Mouse (Mus musculus) limb, embryonic 10.5 days (tissue): ENCODE results near the gene Hpse2. TPM values are rescaled to one million over a fixed set of nuclear protein-coding genes. Genes with fewer than 3 reads are reported as not detected.
"Not testable (repeated sequence)": the region's sequence is repeated elsewhere in the genome, so short reads cannot be mapped to it uniquely, and the experiment has no call there.

ENCODE experiments used
- DNase-seq: peaks from one replicate; pipeline ENCODE4 v3.0.0-alpha.2; 2017; ENCODE audit warnings: low spot score
- H3K27ac ChIP-seq: fragments of 300-500 bp; sonication (generic); 2 replicates; pipeline ENCODE4 v1.5.1; 2016; ENCODE audit warnings: mild to moderate bottlenecking
- H3K27me3 ChIP-seq: fragments of 300-500 bp; sonication (generic); 2 replicates; pipeline ENCODE4 v1.6.1; 2016; ENCODE audit warnings: low read depth, mild to moderate bottlenecking; ENCODE audit not compliant: poor library complexity, severe bottlenecking
- H3K36me3 ChIP-seq: fragments of 300-500 bp; sonication (generic); 2 replicates; pipeline ENCODE4 v1.6.1; 2016; ENCODE audit warnings: mild to moderate bottlenecking, moderate library complexity
- H3K4me1 ChIP-seq: fragments of 300-500 bp; sonication (generic); 2 replicates; pipeline ENCODE4 v1.6.1; 2016
- H3K4me3 ChIP-seq: fragments of 300-500 bp; sonication (generic); 2 replicates; pipeline ENCODE4 v1.5.1; 2016; ENCODE audit warnings: mild to moderate bottlenecking, moderate library complexity
- H3K9me3 ChIP-seq: fragments of 300-500 bp; sonication (generic); replicated peaks from 2 replicates; pipeline ENCODE4 v1.6.1; 2016; ENCODE audit warnings: mild to moderate bottlenecking
- WGBS: fragments of 180-500 bp; shearing (Covaris S2); methylation state at CpG from one replicate; pipeline ENCODE4 v1.1.7; 2016; 5-methylcytosine and 5-hydroxymethylcytosine counted together
- polyA plus RNA-seq: library from polyadenylated mRNA; unstranded; fragments of >200 nt; fragmentation: Nextera tagmentation; extraction: Ambion mirVana; gene quantifications from 2 replicates; pipeline ENCODE4 v1.2.1, GENCODE M21; 2016

The Hpse2 gene
- polyA plus RNA-seq, 1 experiment from 2014 or later = 6.0 TPM

DNA sequence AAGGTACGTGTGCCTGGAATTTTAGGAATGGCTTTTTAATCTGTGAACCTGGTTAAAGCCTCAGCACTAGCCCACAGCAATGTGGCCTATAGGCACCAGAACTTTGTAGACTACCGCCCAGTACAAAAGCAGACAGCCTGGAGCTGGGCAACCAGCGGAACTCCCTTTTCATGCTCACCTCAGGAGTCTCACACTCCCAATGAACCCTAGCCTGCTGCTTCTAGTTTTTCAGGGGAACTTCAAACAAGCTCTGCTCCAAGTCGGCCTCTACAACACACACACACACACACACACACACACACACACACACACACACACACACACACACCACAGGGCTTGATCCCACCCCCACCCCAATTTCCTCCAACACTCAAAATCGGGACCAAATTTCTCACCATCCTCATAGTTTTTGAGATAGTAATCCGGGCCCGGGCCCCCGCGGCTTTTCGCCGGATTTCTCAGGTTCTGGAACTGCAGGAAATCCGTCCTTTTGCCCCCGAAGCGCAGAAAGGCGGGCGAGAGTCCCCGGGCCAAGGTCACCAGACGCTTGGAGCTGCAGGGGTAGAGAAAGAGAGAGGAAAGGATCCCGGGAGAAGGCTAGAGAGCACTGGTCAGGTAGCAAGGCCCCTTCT is 3.7 kb downstream of the Hpse2 start:
- Histone ChIP-seq H3K27ac (peak overlapping the region; percentile 82), H3K27me3 (peaks cover 48% of the 10 kb centered on the region), H3K4me1 (peaks cover 62% of the 10 kb centered on the region), H3K36me3 (no peaks in the 10 kb centered on the region), H3K9me3 (no peaks in the 10 kb centered on the region), H3K4me3 (peak overlapping the region; percentile 57)
- WGBS = 1% methylated on average over 19 of the region's 19 CpGs
- DNase-seq = peak; percentile 52

DNA sequence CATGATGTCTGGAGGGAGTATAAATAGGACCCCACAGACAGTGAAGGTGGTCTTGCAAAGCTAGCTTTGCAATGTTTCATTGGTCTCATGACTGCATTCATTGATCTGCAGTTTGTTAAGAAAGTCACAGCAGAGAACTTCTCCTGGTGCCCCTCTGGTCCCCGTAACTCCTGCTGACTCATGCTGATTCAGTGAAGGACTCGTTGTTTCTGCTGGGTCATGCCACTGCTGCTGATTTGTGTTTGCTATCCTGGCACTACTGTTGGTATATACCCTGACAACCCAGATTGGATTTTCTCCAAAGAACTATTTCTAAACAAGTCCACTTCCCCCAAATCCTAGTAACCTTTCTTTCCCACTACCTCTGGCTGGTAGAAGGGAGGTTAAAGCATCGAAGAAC is 29.3 kb downstream of the Hpse2 start:
- no peaks in the 10 kb centered on the region for H3K4me1 ChIP-seq
- H3K27ac ChIP-seq = no peak overlapping the region
- WGBS = 95% methylated on average over 3 of the region's 3 CpGs
- no peaks in the 10 kb centered on the region for H3K27me3 ChIP-seq
- 0 out of 2 replicates have a peak, but pooled peaks cover 6% of the 10 kb centered on the region for H3K36me3 ChIP-seq
- DNase-seq = no peak
- no peaks in the 10 kb centered on the region; the same call in 1 of the 2 replicates for H3K9me3 ChIP-seq
- no peak overlapping the region for H3K4me3 ChIP-seq

DNA sequence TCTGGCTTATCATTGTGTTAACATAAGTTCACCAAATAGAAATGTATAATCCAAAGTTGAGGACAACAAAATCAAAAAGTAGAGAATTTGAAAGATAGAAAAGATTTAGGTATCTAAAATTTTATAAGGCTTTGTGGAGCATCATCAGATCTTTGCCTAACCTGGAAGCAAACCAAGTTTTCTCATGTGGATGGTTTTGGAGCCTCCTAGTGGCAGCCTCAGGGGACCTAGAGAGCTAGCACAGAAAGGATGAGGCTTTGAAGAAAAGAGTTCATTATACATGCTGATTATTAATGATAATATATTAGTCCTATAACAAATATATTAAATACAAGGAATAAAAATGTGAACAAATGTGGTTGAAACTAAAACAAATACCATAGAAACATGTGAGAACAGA is 77.0 kb downstream of the Hpse2 start:
- peak; percentile 37 for DNase-seq
- Histone ChIP-seq H3K4me3 (no peak overlapping the region), H3K36me3 (no peaks in the 10 kb centered on the region), H3K27ac (no peak overlapping the region), H3K4me1 (no peaks in the 10 kb centered on the region), H3K9me3 (no peaks in the 10 kb centered on the region), H3K27me3 (no peaks in the 10 kb centered on the region)

DNA sequence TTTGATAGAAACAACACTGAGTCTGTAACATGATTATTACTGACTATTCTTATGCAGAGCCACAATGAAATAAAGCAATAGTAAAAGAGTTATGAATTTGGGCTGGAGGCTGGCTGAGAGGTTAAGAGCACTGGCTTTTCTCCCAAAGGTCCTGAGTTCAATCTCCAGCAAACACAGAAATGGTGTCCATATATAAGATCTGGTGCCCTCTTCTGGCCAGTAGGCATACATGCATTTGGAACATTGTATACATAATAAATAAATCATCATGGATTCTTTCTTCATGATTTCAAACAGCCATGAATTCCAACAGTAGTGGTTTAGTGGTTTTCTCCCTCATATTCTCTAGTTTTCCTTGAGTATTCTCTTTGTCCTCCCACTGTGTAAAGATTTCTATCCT is 81.4 kb downstream of the Hpse2 start:
- no peak overlapping the region for H3K4me3 ChIP-seq
- no peaks in the 10 kb centered on the region for H3K4me1 ChIP-seq
- no peaks in the 10 kb centered on the region for H3K36me3 ChIP-seq
- no peaks in the 10 kb centered on the region for H3K27me3 ChIP-seq
- H3K9me3 ChIP-seq = no peaks in the 10 kb centered on the region
- no peak for DNase-seq
- no peak overlapping the region for H3K27ac ChIP-seq

DNA sequence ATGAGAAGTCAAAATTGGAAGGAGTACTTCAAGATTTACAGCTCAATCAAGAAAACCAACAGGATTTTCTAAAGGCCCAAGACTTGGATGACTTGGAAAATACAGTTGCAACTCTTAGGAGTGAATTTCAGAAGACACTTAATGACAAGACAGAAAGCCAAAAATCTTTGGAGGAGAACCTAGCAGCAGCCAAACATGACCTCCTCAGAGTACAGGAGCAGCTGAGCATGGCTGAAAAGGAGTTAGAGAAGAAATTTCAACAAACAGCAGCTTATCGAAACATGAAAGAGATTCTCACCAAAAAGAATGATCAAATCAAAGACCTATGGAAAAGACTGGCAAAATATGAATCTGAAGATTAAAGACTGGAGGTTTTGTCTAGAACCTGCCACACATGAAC is 106.8 kb downstream of the Hpse2 start:
- WGBS = 95% methylated on average over 1 of the region's 1 CpGs
- not testable (repeated sequence) for H3K27ac ChIP-seq, H3K4me1 ChIP-seq, H3K36me3 ChIP-seq, H3K9me3 ChIP-seq, H3K27me3 ChIP-seq, DNase-seq, H3K4me3 ChIP-seq

DNA sequence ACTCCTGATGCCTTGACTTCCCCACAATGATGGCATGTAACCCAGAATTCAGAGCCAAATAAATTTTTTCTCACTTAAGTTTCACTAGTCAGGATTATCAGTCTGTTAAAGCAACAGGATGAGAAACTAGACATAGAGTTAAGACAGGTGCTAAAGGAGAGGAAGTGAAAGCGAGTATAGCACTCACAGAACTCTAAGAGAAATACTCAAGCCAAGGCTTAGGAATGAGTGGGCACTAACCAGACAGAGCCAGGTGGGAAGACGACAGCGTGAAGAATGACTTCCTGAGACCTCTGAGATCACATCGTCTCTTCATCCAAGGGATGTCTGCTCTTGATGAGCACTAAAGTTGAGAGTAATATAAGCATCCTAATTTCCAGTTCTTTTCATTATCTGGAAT is 144.2 kb downstream of the Hpse2 start:
- Histone ChIP-seq H3K36me3 (no peaks in the 10 kb centered on the region), H3K9me3 (no peaks in the 10 kb centered on the region), H3K27me3 (no peaks in the 10 kb centered on the region), H3K4me3 (no peak overlapping the region), H3K4me1 (no peaks in the 10 kb centered on the region), H3K27ac (no peak overlapping the region)
- DNase-seq = no peak
- WGBS = 82% methylated on average over 4 of the region's 4 CpGs

DNA sequence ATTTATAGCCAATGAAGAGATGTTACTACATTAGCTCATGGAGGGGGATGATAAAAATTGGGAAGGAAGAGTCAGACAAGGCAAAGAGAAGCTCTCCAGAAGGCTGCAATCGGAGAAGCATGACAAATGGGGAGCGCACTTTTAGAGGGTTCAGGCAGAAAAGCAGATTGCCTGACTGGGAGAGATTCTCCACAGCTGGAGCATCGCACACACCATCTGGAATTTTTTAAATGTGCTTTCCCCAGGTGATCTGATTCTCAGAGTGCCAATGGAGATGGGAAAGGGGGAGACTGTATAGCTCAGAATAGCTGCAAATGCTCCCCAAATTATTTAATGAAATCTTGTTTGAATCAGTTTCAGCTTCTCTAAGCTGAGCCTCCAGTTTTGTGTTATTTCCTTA is 156.4 kb downstream of the Hpse2 start:
- Histone ChIP-seq H3K27me3 (no peaks in the 10 kb centered on the region), H3K4me3 (no peak overlapping the region), H3K4me1 (0 out of 2 replicates have a peak, but pooled peaks cover 4% of the 10 kb centered on the region), H3K36me3 (no peaks in the 10 kb centered on the region), H3K9me3 (no peaks in the 10 kb centered on the region), H3K27ac (no peak overlapping the region)
- no peak for DNase-seq
- WGBS = 74% methylated on average over 3 of the region's 3 CpGs

DNA sequence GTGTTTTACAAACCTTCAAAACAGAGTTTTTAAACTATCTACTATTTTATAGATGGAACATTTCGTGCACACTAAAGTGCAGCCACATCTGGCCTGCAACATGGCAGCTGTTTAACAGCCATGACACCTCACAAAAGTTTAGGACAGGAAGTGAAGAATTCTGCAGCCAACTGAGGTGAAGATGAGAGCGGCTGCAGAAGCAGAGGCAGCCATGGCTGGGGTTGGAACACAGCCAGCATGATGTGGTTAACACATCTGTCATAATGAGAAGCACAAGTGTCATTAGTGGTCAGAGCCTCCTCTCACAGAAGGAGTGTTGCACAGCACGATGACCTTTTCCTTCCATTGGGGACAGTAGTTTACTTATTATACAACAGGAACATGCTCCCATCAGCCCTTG is 194.6 kb downstream of the Hpse2 start:
- Histone ChIP-seq H3K27me3 (no peaks in the 10 kb centered on the region), H3K4me3 (no peak overlapping the region), H3K4me1 (peaks cover 27% of the 10 kb centered on the region), H3K27ac (no peak overlapping the region), H3K36me3 (no peaks in the 10 kb centered on the region), H3K9me3 (no peaks in the 10 kb centered on the region)
- WGBS = 52% methylated on average over 3 of the region's 3 CpGs
- DNase-seq = peak; percentile 44

DNA sequence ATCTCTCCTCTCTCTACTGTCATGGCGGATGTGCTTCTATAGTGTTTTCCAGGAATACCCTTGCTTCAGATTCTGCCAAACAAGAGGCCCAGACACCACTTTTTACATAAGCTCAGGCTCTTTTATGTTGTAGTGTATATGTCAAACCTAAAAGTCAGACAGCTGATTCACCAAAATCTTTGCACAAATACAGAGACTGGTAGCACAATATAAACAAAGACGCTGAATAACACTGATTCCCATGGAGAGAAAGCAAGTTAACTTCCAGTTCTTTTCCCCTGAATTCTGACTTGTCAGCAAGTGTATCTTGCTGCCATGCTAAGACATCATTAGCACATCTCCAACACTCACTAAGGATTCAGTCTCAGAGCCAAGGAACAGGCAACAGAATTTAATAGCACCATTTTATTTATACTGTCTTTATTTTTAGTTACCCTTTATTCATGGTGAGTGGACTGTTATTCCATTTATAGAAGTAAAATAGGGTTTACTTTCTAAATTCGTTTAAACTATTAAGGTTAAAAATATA is 212.7 kb downstream of the Hpse2 start:
- DNase-seq = no peak
- Histone ChIP-seq H3K9me3 (no peaks in the 10 kb centered on the region), H3K4me3 (no peak overlapping the region), H3K36me3 (no peaks in the 10 kb centered on the region), H3K4me1 (peaks cover 9% of the 10 kb centered on the region), H3K27me3 (no peaks in the 10 kb centered on the region), H3K27ac (no peak overlapping the region)
- 90% methylated on average over 3 of the region's 3 CpGs for WGBS

DNA sequence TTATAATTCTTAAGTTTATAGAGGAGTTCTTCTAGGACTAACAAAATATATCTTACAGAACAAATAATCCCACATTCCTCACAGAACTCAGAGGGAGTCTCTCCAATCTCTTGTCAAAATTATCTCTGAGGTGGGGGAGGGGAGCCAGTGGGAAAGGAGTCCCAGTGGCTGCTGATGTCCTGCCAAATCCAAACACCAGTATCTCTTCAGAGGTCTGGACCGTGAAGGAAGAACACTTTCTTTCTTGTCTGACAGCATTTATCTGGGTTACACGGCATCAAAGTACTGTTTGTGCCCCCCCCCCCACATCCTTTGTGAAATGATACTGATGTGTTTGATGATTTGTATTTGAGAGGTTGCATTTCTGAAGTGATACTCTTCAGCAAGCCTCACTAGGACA is 213.3 kb downstream of the Hpse2 start:
- Histone ChIP-seq H3K4me3 (no peak overlapping the region), H3K4me1 (peaks cover 7% of the 10 kb centered on the region), H3K9me3 (no peaks in the 10 kb centered on the region), H3K27ac (no peak overlapping the region), H3K36me3 (no peaks in the 10 kb centered on the region), H3K27me3 (no peaks in the 10 kb centered on the region)
- WGBS = 86% methylated on average over 2 of the region's 2 CpGs
- no peak for DNase-seq

DNA sequence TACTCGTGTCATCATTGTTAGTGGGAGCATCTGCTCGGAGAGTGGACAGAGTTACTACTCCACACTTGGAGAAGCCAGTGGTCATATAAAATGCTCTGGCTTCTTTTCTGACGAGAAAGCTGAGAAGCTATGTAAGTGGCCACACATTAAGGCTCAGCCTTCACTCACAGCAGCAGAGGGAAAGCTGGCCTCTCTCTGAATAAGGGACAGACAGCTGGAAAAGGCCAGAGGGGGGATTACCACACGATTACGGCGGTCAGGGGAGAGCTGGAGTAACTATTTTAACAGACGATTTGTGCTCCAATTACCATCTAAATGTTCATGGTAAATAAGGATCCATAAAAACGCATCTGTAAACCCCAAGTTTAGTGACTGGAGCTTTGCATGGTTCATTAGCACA is 232.1 kb downstream of the Hpse2 start:
- no peak for DNase-seq
- no peaks in the 10 kb centered on the region for H3K36me3 ChIP-seq

DNA sequence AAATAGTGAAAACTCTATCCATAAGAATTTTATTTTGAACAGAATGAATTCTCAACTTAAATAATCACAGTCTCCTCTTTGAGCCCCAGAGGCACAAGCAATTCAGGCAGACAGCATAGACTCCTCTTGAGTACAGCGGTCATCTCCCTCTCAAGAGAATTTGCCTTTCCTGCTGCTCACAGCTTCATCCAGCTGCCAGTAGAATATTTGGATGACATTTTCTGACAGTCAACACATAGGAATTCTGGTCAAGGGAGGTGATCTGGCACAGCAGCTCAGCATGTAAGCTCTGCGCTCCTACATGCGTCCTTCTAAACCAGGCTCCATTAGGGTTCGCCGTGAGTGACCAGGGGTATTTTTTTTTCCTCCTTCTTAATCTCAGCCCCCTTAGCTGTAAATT is 232.6 kb downstream of the Hpse2 start:
- peaks cover 10% of the 10 kb centered on the region; the same call in 1 of the 2 replicates for H3K4me1 ChIP-seq
- H3K4me3 ChIP-seq = no peak overlapping the region
- no peaks in the 10 kb centered on the region for H3K27me3 ChIP-seq
- no peaks in the 10 kb centered on the region for H3K9me3 ChIP-seq
- H3K36me3 ChIP-seq = no peaks in the 10 kb centered on the region
- no peak for DNase-seq
- H3K27ac ChIP-seq = no peak overlapping the region
- 92% methylated on average over 5 of the region's 5 CpGs for WGBS

More for the DNA sequence above, 232.1 kb downstream of the Hpse2 start:
- no peaks in the 10 kb centered on the region for H3K9me3 ChIP-seq
- H3K27ac ChIP-seq = no peak overlapping the region
- H3K4me1 ChIP-seq = peaks cover 10% of the 10 kb centered on the region; the same call in 1 of the 2 replicates
- WGBS = 59% methylated on average over 8 of the region's 8 CpGs
- no peak overlapping the region for H3K4me3 ChIP-seq
- no peaks in the 10 kb centered on the region for H3K27me3 ChIP-seq

DNA sequence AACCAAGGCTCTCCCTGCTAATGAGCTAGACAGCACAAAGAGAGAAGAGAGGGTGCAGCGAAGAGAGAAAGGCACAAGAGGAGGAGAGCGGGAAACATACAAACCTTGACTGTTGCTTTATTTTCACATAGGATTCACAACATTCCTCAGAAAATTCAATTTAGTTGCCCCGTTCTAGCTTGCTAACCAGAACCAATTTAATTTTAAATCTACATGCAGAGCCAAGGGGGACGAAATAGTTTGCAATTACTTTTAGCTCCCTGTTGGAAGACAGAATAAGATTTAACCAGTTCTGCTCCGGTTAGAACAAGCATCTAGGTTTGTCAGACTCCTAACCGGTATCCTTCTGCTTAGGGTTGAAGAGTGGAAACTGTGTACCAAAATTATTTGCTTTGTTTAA is 240.3 kb downstream of the Hpse2 start:
- H3K27ac ChIP-seq = no peak overlapping the region
- 89% methylated on average over 6 of the region's 6 CpGs for WGBS

DNA sequence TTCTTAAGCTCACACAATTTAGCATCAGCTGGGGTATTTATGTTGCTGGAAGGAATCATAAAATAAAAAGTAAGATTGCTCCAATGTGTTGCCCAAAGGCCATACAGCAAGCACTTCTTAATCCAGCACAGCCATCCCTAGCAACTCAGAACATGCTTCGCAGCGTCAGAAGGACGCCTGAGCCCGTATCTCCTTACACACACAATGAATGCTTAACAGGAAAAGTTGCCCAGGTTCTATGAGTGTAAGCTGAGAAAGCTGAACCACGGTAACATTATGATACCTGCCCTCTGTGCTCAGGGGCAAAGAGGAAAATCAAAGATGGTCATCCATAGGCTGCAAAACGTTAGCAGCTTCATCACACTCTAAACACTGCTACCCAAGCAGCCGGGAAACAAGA is 241.3 kb downstream of the Hpse2 start:
- no peak for DNase-seq
- Histone ChIP-seq H3K36me3 (no peaks in the 10 kb centered on the region), H3K27ac (no peak overlapping the region), H3K4me3 (no peak overlapping the region), H3K27me3 (no peaks in the 10 kb centered on the region), H3K4me1 (peaks cover 4% of the 10 kb centered on the region; the same call in 1 of the 2 replicates), H3K9me3 (no peaks in the 10 kb centered on the region)
- 75% methylated on average over 7 of the region's 7 CpGs for WGBS

More for the DNA sequence above, 240.3 kb downstream of the Hpse2 start:
- H3K27me3 ChIP-seq = no peaks in the 10 kb centered on the region
- no peaks in the 10 kb centered on the region for H3K36me3 ChIP-seq
- H3K4me1 ChIP-seq = peaks cover 4% of the 10 kb centered on the region; the same call in 1 of the 2 replicates
- H3K9me3 ChIP-seq = no peaks in the 10 kb centered on the region
- no peak overlapping the region for H3K4me3 ChIP-seq
- DNase-seq = no peak
